Comparison of ENCODE assay signal across 13 mouse cellular contexts in the genomic region with DNA sequence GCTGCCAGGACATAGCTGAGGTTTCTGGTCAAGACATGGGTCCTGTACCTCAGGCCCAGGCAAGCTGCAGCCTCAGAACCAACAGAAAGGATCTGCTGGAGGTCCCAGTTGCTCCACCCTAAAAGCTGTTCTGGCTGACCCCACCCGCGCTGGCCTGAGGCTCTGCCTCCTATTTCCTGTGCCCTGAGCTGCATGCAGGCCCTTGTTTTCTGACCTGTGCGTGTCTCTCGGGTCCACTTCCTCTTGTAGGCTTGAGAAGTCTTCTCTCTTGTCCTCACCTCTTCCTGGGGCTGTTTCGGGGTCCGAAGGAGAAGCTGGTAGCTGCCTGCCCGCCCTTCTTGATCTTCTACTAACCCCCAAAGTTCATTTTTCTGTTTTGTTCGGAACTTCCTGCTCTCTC. TPM values are rescaled to one million over a fixed set of nuclear protein-coding genes. Genes with fewer than 3 reads are reported as not detected.
DNase-seq lines count a peak whose midpoint lies in the region; ATAC-seq and TF ChIP-seq lines count a peak whose summit lies in the region.
"Had no signal": no experiment of that assay in that cellular context is flagged by ENCODE, and none has a peak within 500 bp of the region (broad histone marks: within the 10 kb centered on the region; RNA-seq: fewer than 3 reads in every experiment).

No protein-coding gene starts in this region.

- TF ChIP-seq CTCF in stomach, postnatal 0 days (IDR thresholded peaks at IDR 0.05; ENCODE audit: low read depth), result no peak

- 0 out of 2 replicates have a peak overlapping the region, but pooled peaks have one; percentile 11 for H3K27ac ChIP-seq in hindbrain, embryonic 15.5 days (replicated peaks)
- H3K27ac ChIP-seq in hindbrain, embryonic 10.5 days, result no peak overlapping the region
- H3K27ac ChIP-seq in stomach, postnatal 0 days (replicated peaks), result no peak overlapping the region
- H3K27ac ChIP-seq in hindbrain, embryonic 16.5 days (ENCODE audit: low read depth, low read length), result no peak overlapping the region
- H3K27ac ChIP-seq: limb, embryonic 13.5 days had no signal

- TF ChIP-seq EP300 in stomach, postnatal 0 days (optimal IDR thresholded peaks at IDR 0.05), result no peak

- H3K9me3 ChIP-seq in hindbrain, embryonic 15.5 days, result no peaks in the 10 kb centered on the region
- no peaks in the 10 kb centered on the region for H3K9me3 ChIP-seq in hindbrain, embryonic 10.5 days
- no peaks in the 10 kb centered on the region for H3K9me3 ChIP-seq in stomach, postnatal 0 days (ENCODE audit: control insufficient read depth, low read length)
- H3K9me3 ChIP-seq in hindbrain, embryonic 16.5 days (ENCODE audit: control insufficient read depth, low read length), result no peaks in the 10 kb centered on the region
- H3K9me3 ChIP-seq: limb, embryonic 13.5 days had no signal

- no peak overlapping the region for H3K4me2 ChIP-seq in hindbrain, embryonic 15.5 days
- no peak overlapping the region for H3K4me2 ChIP-seq in stomach, postnatal 0 days (replicated peaks; ENCODE audit: low read depth)
- H3K4me2 ChIP-seq in hindbrain, embryonic 16.5 days (ENCODE audit: low read length), result no peak overlapping the region
- H3K4me2 ChIP-seq: limb, embryonic 13.5 days had no signal

- 69% methylated on average over 8 of the region's 8 CpGs for WGBS in hindbrain, embryonic 15.5 days
- 73% methylated on average over 8 of the region's 8 CpGs for whole genome bisulfite sequencing in hindbrain, embryonic 10.5 days
- 65% methylated on average over 8 of the region's 8 CpGs for WGBS in stomach, postnatal 0 days
- WGBS in hindbrain, embryonic 16.5 days, result 76% methylated on average over 8 of the region's 8 CpGs

- no peaks in the 10 kb centered on the region for H3K36me3 ChIP-seq in hindbrain, embryonic 15.5 days
- H3K36me3 ChIP-seq in hindbrain, embryonic 10.5 days, result no peaks in the 10 kb centered on the region
- no peaks in the 10 kb centered on the region for H3K36me3 ChIP-seq in stomach, postnatal 0 days (ENCODE audit: control insufficient read depth, insufficient read depth, low read length)
- H3K36me3 ChIP-seq in hindbrain, embryonic 16.5 days (ENCODE audit: control insufficient read depth, insufficient read depth, low read length), result no peaks in the 10 kb centered on the region
- H3K36me3 ChIP-seq: limb, embryonic 13.5 days had no signal

- no peak for DNase-seq in hindbrain, embryonic 10.5 days (ENCODE audit: low spot score)
- DNase-seq in adrenal gland, postnatal 36 days, result peak; percentile 19 to 53
- peak; percentile 63 for DNase-seq in kidney, postnatal 10 days
- peak; percentile 36 for DNase-seq in lung, postnatal 14 days
- DNase-seq in stomach, postnatal 0 days (ENCODE audit: low spot score), result no peak
- no peak for DNase-seq in layer of hippocampus, postnatal 14 days (ENCODE audit: low spot score in 2 of 2)
- DNase-seq: cerebellum, adult 9-11 months had no signal

- peaks cover 13% of the 10 kb centered on the region for H3K4me1 ChIP-seq in hindbrain, embryonic 15.5 days (replicated peaks)
- peaks cover 22% of the 10 kb centered on the region for H3K4me1 ChIP-seq in hindbrain, embryonic 10.5 days (replicated peaks)
- H3K4me1 ChIP-seq in stomach, postnatal 0 days (replicated peaks; ENCODE audit: control insufficient read depth, insufficient read depth), result no peaks in the 10 kb centered on the region
- H3K4me1 ChIP-seq in hindbrain, embryonic 16.5 days (ENCODE audit: control insufficient read depth, insufficient read depth, low read depth, low read length), result peaks cover 6% of the 10 kb centered on the region

- ATAC-seq in hindbrain, embryonic 15.5 days (ENCODE audit: low FRiP score, low read depth), result no peak
- no peak for ATAC-seq in stomach, postnatal 0 days (ENCODE audit: low FRiP score, low TSS enrichment)
- ATAC-seq in hindbrain, embryonic 16.5 days, result no peak

- H3K27me3 ChIP-seq in hindbrain, embryonic 15.5 days, result no peaks in the 10 kb centered on the region
- H3K27me3 ChIP-seq in hindbrain, embryonic 10.5 days (ENCODE audit: insufficient read depth, poor library complexity, severe bottlenecking), result peaks cover 12% of the 10 kb centered on the region
- H3K27me3 ChIP-seq in stomach, postnatal 0 days (ENCODE audit: control insufficient read depth, insufficient read depth, low read length), result no peaks in the 10 kb centered on the region
- no peaks in the 10 kb centered on the region for H3K27me3 ChIP-seq in hindbrain, embryonic 16.5 days (replicated peaks; ENCODE audit: control insufficient read depth, insufficient read depth, low read length)

- H3K4me3 ChIP-seq in hindbrain, embryonic 15.5 days, result no peak overlapping the region
- no peak overlapping the region for H3K4me3 ChIP-seq in hindbrain, embryonic 10.5 days
- no peak overlapping the region for H3K4me3 ChIP-seq in stomach, postnatal 0 days (ENCODE audit: low read depth, low read length)
- H3K4me3 ChIP-seq in hindbrain, embryonic 16.5 days (ENCODE audit: low read length), result no peak overlapping the region
- H3K4me3 ChIP-seq: limb, embryonic 13.5 days had no signal

- no peak overlapping the region for H3K9ac ChIP-seq in hindbrain, embryonic 15.5 days
- no peak overlapping the region for H3K9ac ChIP-seq in stomach, postnatal 0 days (ENCODE audit: low read length)
- no peak overlapping the region for H3K9ac ChIP-seq in hindbrain, embryonic 16.5 days (ENCODE audit: low read depth, low read length)
- H3K9ac ChIP-seq: limb, embryonic 13.5 days had no signal

RNA-seq across cellular contexts. Expression of a gene that starts 0.9 kb away (rescaled TPM):
- not detected in 2 replicates for polyA plus RNA-seq in hindbrain, embryonic 15.5 days (2015; fragmentation: Nextera tagmentation; extraction: Ambion mirVana)
- polyA plus RNA-seq in hindbrain, embryonic 10.5 days (2016; fragmentation: Nextera tagmentation; extraction: Ambion mirVana), result not detected in 2 replicates
- total RNA-seq in adrenal gland, postnatal 36 days (2021), result not detected
- 0.10 TPM in 1 of 2 replicates, not detected in the other for polyA plus RNA-seq in stomach, postnatal 0 days (2015; fragmentation: Nextera tagmentation; extraction: Ambion mirVana)
- total RNA-seq in layer of hippocampus, postnatal 14 days (2021), result not detected
- not detected in 2 replicates for polyA plus RNA-seq in hindbrain, embryonic 16.5 days (2015; fragmentation: Nextera tagmentation; extraction: Ambion mirVana)
- total RNA-seq: ES-E14 had no signal
- polyA plus RNA-seq: limb, embryonic 13.5 days; stomach, embryonic 14.5 days had no signal

RNA-seq across cellular contexts. Expression of a gene that starts 14.2 kb away (rescaled TPM):
- 0.28 and 0.30 TPM in 2 replicates for polyA plus RNA-seq in hindbrain, embryonic 15.5 days (2015; fragmentation: Nextera tagmentation; extraction: Ambion mirVana)
- polyA plus RNA-seq in hindbrain, embryonic 10.5 days (2016; fragmentation: Nextera tagmentation; extraction: Ambion mirVana), result 0.14 TPM in 2 replicates
- total RNA-seq in adrenal gland, postnatal 36 days (2021), result under 1 TPM in 1 of 2 experiments, not detected in 1; 0.23 TPM
- polyA plus RNA-seq in stomach, postnatal 0 days (2015; fragmentation: Nextera tagmentation; extraction: Ambion mirVana), result 0.08 and 0.11 TPM in 2 replicates
- total RNA-seq in layer of hippocampus, postnatal 14 days (2021), result under 1 TPM in 1 of 2 experiments, not detected in 1; 0.21 TPM
- 0.28 and 0.34 TPM in 2 replicates for polyA plus RNA-seq in hindbrain, embryonic 16.5 days (2015; fragmentation: Nextera tagmentation; extraction: Ambion mirVana)
- total RNA-seq: hematopoietic stem cell, adult 5-6 weeks had no signal

RNA-seq across cellular contexts. Expression of a gene that starts 26.1 kb away (rescaled TPM):
- polyA plus RNA-seq in hindbrain, embryonic 15.5 days (2015; fragmentation: Nextera tagmentation; extraction: Ambion mirVana), result 124 and 137 TPM in 2 replicates
- 130 and 147 TPM in 2 replicates for polyA plus RNA-seq in hindbrain, embryonic 10.5 days (2016; fragmentation: Nextera tagmentation; extraction: Ambion mirVana)
- total RNA-seq in adrenal gland, postnatal 36 days (2021), result 100 to 1,000 TPM; 140 to 178 TPM
- polyA plus RNA-seq in stomach, postnatal 0 days (2015; fragmentation: Nextera tagmentation; extraction: Ambion mirVana), result 37.0 and 46.9 TPM in 2 replicates
- 100 to 1,000 TPM; 210 to 221 TPM for total RNA-seq in layer of hippocampus, postnatal 14 days (2021)
- polyA plus RNA-seq in hindbrain, embryonic 16.5 days (2015; fragmentation: Nextera tagmentation; extraction: Ambion mirVana), result 89.5 and 98.2 TPM in 2 replicates

RNA-seq across cellular contexts. Expression of a gene that starts 26.8 kb away (rescaled TPM):
- 67.6 and 68.3 TPM in 2 replicates for polyA plus RNA-seq in hindbrain, embryonic 15.5 days (2015; fragmentation: Nextera tagmentation; extraction: Ambion mirVana)
- 108 and 116 TPM in 2 replicates for polyA plus RNA-seq in hindbrain, embryonic 10.5 days (2016; fragmentation: Nextera tagmentation; extraction: Ambion mirVana)
- total RNA-seq in adrenal gland, postnatal 36 days (2021), result 10 to 100 TPM; 40.6 to 42.1 TPM
- 60.8 and 61.7 TPM in 2 replicates for polyA plus RNA-seq in stomach, postnatal 0 days (2015; fragmentation: Nextera tagmentation; extraction: Ambion mirVana)
- total RNA-seq in layer of hippocampus, postnatal 14 days (2021), result 10 to 100 TPM; 25.8 to 27.8 TPM
- polyA plus RNA-seq in hindbrain, embryonic 16.5 days (2015; fragmentation: Nextera tagmentation; extraction: Ambion mirVana), result 68.2 and 69.1 TPM in 2 replicates

Comparison
In these comparisons a context has a peak if more than half of its experiments do, and no peak if none do; other contexts are left out.
1. DNase-seq: peak in adrenal gland, postnatal 36 days (2 of 2), kidney, postnatal 10 days (single experiment) and lung, postnatal 14 days (single experiment); none in hindbrain, embryonic 10.5 days (single experiment), stomach, postnatal 0 days (single experiment) and layer of hippocampus, postnatal 14 days (0 of 2).